Mouse (Mus musculus): ENCODE measurements around the gene Sestd1. TPM values are rescaled to one million over a fixed set of nuclear protein-coding genes. Genes with fewer than 3 reads are reported as not detected.

The Sestd1 gene
- polyA plus RNA-seq, 1 experiment: 11.3 TPM

GRCm38 (mm10) chr2:77303716-77304115 lies 23.3 kb upstream of the Sestd1 start:
- Histone ChIP-seq H3K4me2 (ENCODE audit: low read depth) (no peak overlapping the region), H3K79me2 (ENCODE audit: control insufficient read depth, insufficient read depth) (no peaks in the 10 kb centered on the region), H3K36me3 (ENCODE audit: control insufficient read depth, insufficient read depth) (no peaks in the 10 kb centered on the region), H3K27me3 (ENCODE audit: control insufficient read depth, insufficient read depth, insufficient read length) (no peaks in the 10 kb centered on the region), H3ac (ENCODE audit: control insufficient read depth, insufficient read length) (no peak overlapping the region), H3K4me3 (no peak overlapping the region)
- TF ChIP-seq MYOG (IDR thresholded peaks at IDR 0.05; ENCODE audit: control insufficient read depth in 1 of 3, insufficient read depth in 1 of 3, insufficient read length in 2 of 3, low read depth in 2 of 3): no peak
- TF ChIP-seq POLR2AphosphoS2 (IDR thresholded peaks at IDR 0.05; ENCODE audit: insufficient read length, low read depth): no peak
- TF ChIP-seq USF1 (IDR thresholded peaks at IDR 0.05; ENCODE audit: low read depth): no peak
- TF ChIP-seq POLR2A (IDR thresholded peaks at IDR 0.05; ENCODE audit: insufficient read length, low read depth): no peak
- TF ChIP-seq MAX (IDR thresholded peaks at IDR 0.05; ENCODE audit: low read depth): no peak
- TF ChIP-seq MYOD1 (IDR thresholded peaks at IDR 0.05; ENCODE audit: control insufficient read depth in 1 of 3, insufficient read length in 2 of 3, low read depth in 2 of 3): no peak
- TF ChIP-seq CEBPB (IDR thresholded peaks at IDR 0.05; ENCODE audit: insufficient read depth, poor library complexity, severe bottlenecking): no peak
- TF ChIP-seq TCF3 (IDR thresholded peaks at IDR 0.05; ENCODE audit: insufficient read length, low read depth): no peak
- TF ChIP-seq SRF (IDR thresholded peaks at IDR 0.05; ENCODE audit: control insufficient read depth, insufficient read length, low read depth): no peak
- TF ChIP-seq REST (IDR thresholded peaks at IDR 0.05; ENCODE audit: insufficient read depth, insufficient read length): no peak
- no peak for TF ChIP-seq TCF12 (IDR thresholded peaks at IDR 0.05; ENCODE audit: insufficient read depth, poor library complexity, severe bottlenecking)
- TF ChIP-seq E2F4 (IDR thresholded peaks at IDR 0.05; ENCODE audit: insufficient read depth): no peak

- TF ChIP-seq USF1 (IDR thresholded peaks at IDR 0.05; ENCODE audit: low read depth) (no peak), SRF (IDR thresholded peaks at IDR 0.05; ENCODE audit: control insufficient read depth, insufficient read length, low read depth) (no peak), MYOG (IDR thresholded peaks at IDR 0.05; ENCODE audit: control insufficient read depth in 1 of 3, insufficient read depth in 1 of 3, insufficient read length in 2 of 3, low read depth in 2 of 3) (no peak), CEBPB (IDR thresholded peaks at IDR 0.05; ENCODE audit: insufficient read depth, poor library complexity, severe bottlenecking) (no peak), POLR2AphosphoS2 (IDR thresholded peaks at IDR 0.05; ENCODE audit: insufficient read length, low read depth) (no peak)
- no peak overlapping the region for H3ac ChIP-seq (ENCODE audit: control insufficient read depth, insufficient read length)
- no peaks in the 10 kb centered on the region for H3K27me3 ChIP-seq (ENCODE audit: control insufficient read depth, insufficient read depth, insufficient read length)
- H3K4me3 ChIP-seq: no peak overlapping the region
- no peaks in the 10 kb centered on the region for H3K79me2 ChIP-seq (ENCODE audit: control insufficient read depth, insufficient read depth)
- H3K36me3 ChIP-seq (ENCODE audit: control insufficient read depth, insufficient read depth): no peaks in the 10 kb centered on the region
- no peak overlapping the region for H3K4me2 ChIP-seq (ENCODE audit: low read depth)
Observed at GRCm38 (mm10) chr2:77302655-77303348, 22.4 kb upstream of the Sestd1 start.

DNA sequence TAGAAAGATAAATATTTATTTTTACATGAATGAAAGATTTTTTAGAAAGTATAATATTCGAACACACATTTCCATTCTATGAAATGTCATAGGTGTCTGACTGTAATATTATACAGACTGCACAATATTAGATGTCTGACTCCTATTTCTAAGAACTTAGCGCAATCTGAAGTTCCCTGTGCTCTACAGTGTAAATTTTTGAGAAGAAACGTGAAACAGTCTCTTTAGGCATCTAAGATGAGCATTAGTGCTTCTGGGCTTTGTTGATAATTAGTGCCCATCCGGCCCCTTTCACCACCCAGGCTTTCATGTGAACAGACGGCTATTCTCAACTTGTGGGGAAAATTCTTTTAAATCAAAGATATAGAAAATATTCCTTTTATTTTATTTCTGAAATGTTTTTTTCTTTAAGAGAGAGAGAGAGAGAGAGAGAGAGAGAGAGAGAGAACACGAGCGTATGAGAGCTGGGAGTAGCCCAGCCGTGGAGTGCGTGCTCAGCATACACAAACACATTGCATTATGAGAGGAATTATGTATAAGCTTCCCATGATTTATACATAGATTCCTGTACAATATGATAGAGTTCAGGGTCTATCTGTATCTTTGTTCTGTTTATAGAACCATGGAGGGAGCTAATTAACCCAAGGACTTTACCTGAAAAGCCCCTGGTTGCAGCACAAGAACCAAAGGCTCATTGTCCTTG lies 21.4 kb upstream of the Sestd1 start:
- Histone ChIP-seq H3K79me2 (ENCODE audit: control insufficient read depth, insufficient read depth) (no peaks in the 10 kb centered on the region), H3ac (ENCODE audit: control insufficient read depth, insufficient read length) (no peak overlapping the region), H3K4me3 (no peak overlapping the region), H3K36me3 (ENCODE audit: control insufficient read depth, insufficient read depth) (no peaks in the 10 kb centered on the region), H3K27me3 (ENCODE audit: control insufficient read depth, insufficient read depth, insufficient read length) (no peaks in the 10 kb centered on the region), H3K4me2 (ENCODE audit: low read depth) (no peak overlapping the region)
- TF ChIP-seq POLR2AphosphoS2 (IDR thresholded peaks at IDR 0.05; ENCODE audit: insufficient read length, low read depth) (no peak), TCF12 (IDR thresholded peaks at IDR 0.05; ENCODE audit: insufficient read depth, poor library complexity, severe bottlenecking) (no peak), CEBPB (IDR thresholded peaks at IDR 0.05; ENCODE audit: insufficient read depth, poor library complexity, severe bottlenecking) (no peak), E2F4 (IDR thresholded peaks at IDR 0.05; ENCODE audit: insufficient read depth) (no peak), POLR2A (IDR thresholded peaks at IDR 0.05; ENCODE audit: insufficient read length, low read depth) (no peak), SRF (IDR thresholded peaks at IDR 0.05; ENCODE audit: control insufficient read depth, insufficient read length, low read depth) (no peak), USF1 (IDR thresholded peaks at IDR 0.05; ENCODE audit: low read depth) (no peak), MAX (IDR thresholded peaks at IDR 0.05; ENCODE audit: low read depth) (no peak), MYOD1 (IDR thresholded peaks at IDR 0.05; ENCODE audit: control insufficient read depth in 1 of 3, insufficient read length in 2 of 3, low read depth in 2 of 3) (no peak), REST (IDR thresholded peaks at IDR 0.05; ENCODE audit: insufficient read depth, insufficient read length) (no peak), MYOG (IDR thresholded peaks at IDR 0.05; ENCODE audit: control insufficient read depth in 1 of 3, insufficient read depth in 1 of 3, insufficient read length in 2 of 3, low read depth in 2 of 3) (no peak), TCF3 (IDR thresholded peaks at IDR 0.05; ENCODE audit: insufficient read length, low read depth) (no peak)

- Histone ChIP-seq H3K79me2 (ENCODE audit: control insufficient read depth, insufficient read depth) (no peaks in the 10 kb centered on the region), H3K4me3 (no peak overlapping the region), H3K36me3 (ENCODE audit: control insufficient read depth, insufficient read depth) (no peaks in the 10 kb centered on the region), H3K27me3 (ENCODE audit: control insufficient read depth, insufficient read depth, insufficient read length) (no peaks in the 10 kb centered on the region), H3K4me2 (ENCODE audit: low read depth) (no peak overlapping the region), H3ac (ENCODE audit: control insufficient read depth, insufficient read length) (no peak overlapping the region)
- TF ChIP-seq SRF (IDR thresholded peaks at IDR 0.05; ENCODE audit: control insufficient read depth, insufficient read length, low read depth): no peak
- no peak for TF ChIP-seq MYOG (IDR thresholded peaks at IDR 0.05; ENCODE audit: control insufficient read depth in 1 of 3, insufficient read depth in 1 of 3, insufficient read length in 2 of 3, low read depth in 2 of 3)
- TF ChIP-seq USF1 (IDR thresholded peaks at IDR 0.05; ENCODE audit: low read depth): no peak
Observed at GRCm38 (mm10) chr2:77289701-77290100, 9.3 kb upstream of the Sestd1 start.

- TF ChIP-seq POLR2AphosphoS2 (IDR thresholded peaks at IDR 0.05; ENCODE audit: insufficient read length, low read depth) (no peak), MYOG (IDR thresholded peaks at IDR 0.05; ENCODE audit: control insufficient read depth in 1 of 3, insufficient read depth in 1 of 3, insufficient read length in 2 of 3, low read depth in 2 of 3) (peak in 1 of 3 experiments; percentile 52), SRF (IDR thresholded peaks at IDR 0.05; ENCODE audit: control insufficient read depth, insufficient read length, low read depth) (no peak), MYOD1 (IDR thresholded peaks at IDR 0.05; ENCODE audit: control insufficient read depth in 1 of 3, insufficient read length in 2 of 3, low read depth in 2 of 3) (peak in 1 of 3 experiments; percentile 37), CEBPB (IDR thresholded peaks at IDR 0.05; ENCODE audit: insufficient read depth, poor library complexity, severe bottlenecking) (no peak), E2F4 (IDR thresholded peaks at IDR 0.05; ENCODE audit: insufficient read depth) (no peak), MAX (IDR thresholded peaks at IDR 0.05; ENCODE audit: low read depth) (no peak), TCF12 (IDR thresholded peaks at IDR 0.05; ENCODE audit: insufficient read depth, poor library complexity, severe bottlenecking) (no peak), POLR2A (IDR thresholded peaks at IDR 0.05; ENCODE audit: insufficient read length, low read depth) (no peak), USF1 (IDR thresholded peaks at IDR 0.05; ENCODE audit: low read depth) (no peak), REST (IDR thresholded peaks at IDR 0.05; ENCODE audit: insufficient read depth, insufficient read length) (no peak), TCF3 (IDR thresholded peaks at IDR 0.05; ENCODE audit: insufficient read length, low read depth) (no peak)
- Histone ChIP-seq H3ac (ENCODE audit: control insufficient read depth, insufficient read length) (no peak overlapping the region), H3K4me3 (no peak overlapping the region), H3K4me2 (ENCODE audit: low read depth) (peak overlapping the region; percentile 14), H3K27me3 (ENCODE audit: control insufficient read depth, insufficient read depth, insufficient read length) (no peaks in the 10 kb centered on the region), H3K36me3 (ENCODE audit: control insufficient read depth, insufficient read depth) (no peaks in the 10 kb centered on the region), H3K79me2 (ENCODE audit: control insufficient read depth, insufficient read depth) (no peaks in the 10 kb centered on the region)
Observed at GRCm38 (mm10) chr2:77286755-77287154, 6.4 kb upstream of the Sestd1 start.

Measured in myocyte (in vitro differentiated cells).